Mouse (Mus musculus): Measurements from ENCODE around the gene Serpina3b.

DNA sequence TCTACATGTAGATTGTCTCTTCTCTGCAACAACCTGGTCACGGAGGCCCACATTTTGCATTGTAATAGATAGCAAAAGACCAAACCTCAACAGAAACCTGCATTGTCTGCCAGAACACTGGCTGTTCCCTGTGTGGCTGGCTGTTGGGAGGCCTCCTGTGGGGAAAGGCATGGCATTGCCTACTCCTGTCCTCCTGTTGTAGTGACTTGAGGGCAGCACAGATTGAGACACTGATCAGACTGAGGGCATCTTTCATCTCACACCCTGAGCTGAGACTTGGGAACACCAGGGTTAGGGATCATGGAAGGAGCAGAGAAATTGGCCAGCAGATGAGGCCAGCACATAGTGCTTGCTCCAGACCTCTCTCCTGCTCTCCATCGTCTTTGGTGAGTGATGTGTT, 10.4 kb downstream of the Serpina3b start:
- TF ChIP-seq POLR2A (IDR thresholded peaks at IDR 0.05; ENCODE audit: extremely low read depth, insufficient read depth, low read length), result no peak
- TF ChIP-seq CTCF (IDR thresholded peaks at IDR 0.05; ENCODE audit: low read depth, low read length), result no peak

Measured in liver, adult 2 months (tissue).